Mouse (Mus musculus) induced T-regulatory cell, adult 2 months (primary cell): ENCODE results near the gene Tsen34.
"Not testable (repeated sequence)": the region's sequence is repeated elsewhere in the genome, so short reads cannot be mapped to it uniquely, and the experiment has no call there.

Experiments
- DNase-seq: peaks from one replicate; pipeline ENCODE4 v3.0.0-alpha.2; 2012; ENCODE audit warnings: low read depth

The Tsen34 gene

GRCm38 (mm10) chr7:3691919-3692318 is 744 bp upstream of the Tsen34 start:
- DNase-seq = no peak

- DNase-seq = peak; percentile 99
These were observed 535 bp downstream of the Tsen34 start, which contains the start of gene Mboat7 for GRCm38 (mm10) chr7:3692987-3693808. Gene Mboat7 (minus strand): TSS chr7:3693523.

- no peak for DNase-seq
These were observed 1.1 kb downstream of the Tsen34 start for GRCm38 (mm10) chr7:3693809-3694075.

GRCm38 (mm10) chr7:3694076-3694948 is 1.6 kb downstream of the Tsen34 start:
- DNase-seq = peak; percentile 93

GRCm38 (mm10) chr7:3694949-3695305 is 2.3 kb downstream of the Tsen34 start:
- not testable (repeated sequence) for DNase-seq

GRCm38 (mm10) chr7:3698471-3698870 is 5.8 kb downstream of the Tsen34 start:
- no peak for DNase-seq

- no peak for DNase-seq
These were observed 10.7 kb downstream of the Tsen34 start for GRCm38 (mm10) chr7:3703148-3703878.

GRCm38 (mm10) chr7:3703879-3704441 is 11.3 kb downstream of the Tsen34 start, which contains the start of gene Rps9:
Gene Rps9 (plus strand): TSS chr7:3703993.
- peak; percentile 99 for DNase-seq

GRCm38 (mm10) chr7:3704475-3704874 is 11.8 kb downstream of the Tsen34 start:
- DNase-seq = no peak

- peak; percentile 32 for DNase-seq
These were observed 12.8 kb downstream of the Tsen34 start for GRCm38 (mm10) chr7:3705461-3705860.

GRCm38 (mm10) chr7:3705911-3706310 is 13.2 kb downstream of the Tsen34 start:
- no peak for DNase-seq

GRCm38 (mm10) chr7:3706343-3706934 is 13.8 kb downstream of the Tsen34 start:
- peak; percentile 36 for DNase-seq

GRCm38 (mm10) chr7:3707027-3707426 is 14.4 kb downstream of the Tsen34 start:
- DNase-seq = peak; percentile 66

- DNase-seq = peak; percentile 36
These were observed 15.1 kb downstream of the Tsen34 start for GRCm38 (mm10) chr7:3707568-3708413.

- DNase-seq = not testable (repeated sequence)
These were observed 15.9 kb downstream of the Tsen34 start for GRCm38 (mm10) chr7:3708447-3708980.

GRCm38 (mm10) chr7:3709000-3709399 is 16.3 kb downstream of the Tsen34 start:
- DNase-seq = no peak

GRCm38 (mm10) chr7:3712264-3712942 is 19.7 kb downstream of the Tsen34 start:
- DNase-seq = no peak

- no peak for DNase-seq
These were observed 22.6 kb downstream of the Tsen34 start for GRCm38 (mm10) chr7:3715249-3715648.

GRCm38 (mm10) chr7:3720268-3720667 is 27.6 kb downstream of the Tsen34 start, which contains the start of gene Pirb:
Gene Pirb (minus strand): TSS chr7:3720391.
- not testable (repeated sequence) for DNase-seq

- not testable (repeated sequence) for DNase-seq
These were observed 32.8 kb downstream of the Tsen34 start for GRCm38 (mm10) chr7:3725459-3725858.
